Mouse (Mus musculus) c-Kit-positive CD71-positive TER-119-positive erythroid progenitor cells, embryonic 14.5 days (primary cell): ENCODE data around the gene Gm20518.

ENCODE experiments used
- DNase-seq: peaks from one replicate; pipeline ENCODE4 v3.0.0-alpha.2; 2013; ENCODE audit warnings: low spot score

Gm20518 gene

GRCm38 (mm10) chr16:17804982-17805381 is 86.5 kb downstream of the Gm20518 start:
- DNase-seq, result no peak

DNA sequence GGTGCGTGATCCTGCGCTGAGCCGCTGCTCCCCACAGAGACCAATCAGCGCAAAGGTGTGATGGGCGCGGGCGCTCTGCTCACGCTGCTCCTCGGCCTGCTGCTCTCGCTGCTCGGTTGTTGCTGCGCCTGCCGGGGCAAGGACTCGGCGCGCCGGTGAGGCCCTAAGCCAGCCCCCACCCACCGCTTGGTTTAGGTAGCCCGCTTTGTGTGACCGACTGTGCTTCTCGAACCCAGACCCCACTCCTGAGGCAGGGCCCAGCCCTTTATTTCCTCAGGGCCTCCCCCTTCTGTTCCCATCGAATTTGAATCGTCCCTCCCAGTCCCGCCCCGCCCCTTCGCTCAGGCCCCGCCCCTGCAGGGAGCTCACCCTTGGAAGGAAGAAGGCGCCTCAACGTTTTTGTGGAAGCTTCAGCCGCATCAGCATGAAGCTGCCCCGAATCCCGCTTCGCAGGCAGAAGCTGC is 87.0 kb downstream of the Gm20518 start:
- peak; percentile 37 for DNase-seq

GRCm38 (mm10) chr16:17803675-17804448 is 87.6 kb downstream of the Gm20518 start:
- no peak for DNase-seq

DNA sequence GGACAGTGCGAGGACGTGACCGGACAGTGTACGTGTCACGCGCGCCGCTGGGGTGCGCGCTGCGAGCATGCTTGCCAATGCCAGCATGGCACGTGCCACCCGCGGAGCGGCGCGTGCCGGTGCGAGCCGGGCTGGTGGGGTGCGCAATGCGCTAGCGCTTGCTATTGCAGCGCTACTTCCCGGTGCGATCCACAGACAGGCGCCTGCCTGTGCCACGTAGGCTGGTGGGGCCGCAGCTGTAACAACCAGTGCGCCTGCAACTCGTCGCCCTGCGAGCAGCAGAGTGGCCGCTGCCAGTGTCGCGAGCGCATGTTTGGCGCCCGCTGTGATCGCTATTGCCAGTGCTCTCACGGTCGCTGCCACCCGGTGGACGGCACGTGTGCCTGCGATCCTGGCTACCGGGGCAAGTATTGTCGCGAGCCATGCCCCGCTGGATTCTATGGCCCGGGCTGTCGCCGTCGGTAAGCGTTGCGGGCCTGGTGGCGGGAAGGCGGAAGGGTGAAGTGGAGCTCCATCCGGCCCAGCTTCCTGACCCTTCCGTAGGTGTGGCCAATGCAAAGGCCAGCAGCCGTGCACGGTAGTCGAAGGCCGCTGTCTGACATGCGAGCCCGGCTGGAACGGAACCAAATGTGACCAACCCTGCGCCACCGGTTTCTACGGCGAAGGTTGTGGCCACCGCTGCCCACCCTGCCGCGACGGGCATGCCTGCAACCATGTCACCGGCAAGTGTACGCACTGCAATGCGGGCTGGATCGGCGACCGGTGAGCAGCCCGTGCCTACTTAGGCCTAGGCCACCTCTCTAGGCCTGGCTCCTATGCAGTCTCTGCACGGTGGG is 88.4 kb downstream of the Gm20518 start:
- DNase-seq, result no peak

DNA sequence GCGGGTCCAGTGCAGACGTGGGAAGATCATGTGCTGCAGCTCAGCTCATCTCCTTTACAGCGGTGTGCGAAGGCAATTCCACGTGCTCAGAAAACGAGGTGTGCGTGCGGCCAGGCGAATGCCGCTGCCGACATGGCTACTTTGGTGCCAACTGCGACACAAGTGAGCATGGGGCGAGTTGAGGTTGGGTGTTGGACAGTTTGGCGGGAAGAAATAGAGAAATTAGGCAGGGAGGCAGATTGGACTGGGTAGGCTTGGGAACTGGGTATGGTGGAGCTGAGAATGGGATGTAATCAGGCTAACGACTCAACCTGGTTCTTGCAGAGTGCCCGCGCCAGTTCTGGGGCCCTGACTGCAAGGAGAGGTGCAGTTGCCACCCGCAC is 89.0 kb downstream of the Gm20518 start:
- DNase-seq, result no peak

DNA sequence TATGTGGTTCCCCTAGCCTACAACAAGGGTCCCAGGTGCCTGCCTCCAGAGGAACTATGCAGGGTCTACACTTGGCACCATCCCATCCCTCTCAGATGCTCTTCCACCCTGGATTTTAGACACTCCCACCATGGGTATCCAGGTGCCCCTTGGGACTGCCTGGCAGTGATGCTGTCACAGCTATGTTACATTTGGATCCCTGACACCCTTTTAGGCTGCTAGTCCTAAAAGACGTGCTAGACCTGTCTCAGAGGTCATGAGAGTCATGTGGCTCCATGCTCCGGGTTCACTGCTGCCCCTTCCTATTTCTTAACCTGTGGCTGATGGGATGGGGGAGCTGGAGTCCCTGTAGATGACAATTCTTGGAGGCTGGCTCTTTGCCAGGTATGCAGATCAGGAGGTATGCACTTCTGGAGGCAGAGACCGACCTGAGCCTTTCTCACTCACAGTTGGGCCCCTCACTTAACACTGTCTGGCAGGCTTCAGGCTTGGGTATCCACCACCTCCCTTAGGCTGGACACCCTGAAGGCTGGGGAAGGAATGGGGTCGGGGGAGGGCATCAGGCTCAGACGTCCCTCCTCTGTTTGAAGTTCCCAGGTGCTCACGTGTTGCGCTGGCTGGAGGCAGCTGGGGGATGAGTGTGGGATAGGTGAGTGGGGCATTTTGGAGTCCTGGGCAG is 89.6 kb downstream of the Gm20518 start:
- no peak for DNase-seq

DNA sequence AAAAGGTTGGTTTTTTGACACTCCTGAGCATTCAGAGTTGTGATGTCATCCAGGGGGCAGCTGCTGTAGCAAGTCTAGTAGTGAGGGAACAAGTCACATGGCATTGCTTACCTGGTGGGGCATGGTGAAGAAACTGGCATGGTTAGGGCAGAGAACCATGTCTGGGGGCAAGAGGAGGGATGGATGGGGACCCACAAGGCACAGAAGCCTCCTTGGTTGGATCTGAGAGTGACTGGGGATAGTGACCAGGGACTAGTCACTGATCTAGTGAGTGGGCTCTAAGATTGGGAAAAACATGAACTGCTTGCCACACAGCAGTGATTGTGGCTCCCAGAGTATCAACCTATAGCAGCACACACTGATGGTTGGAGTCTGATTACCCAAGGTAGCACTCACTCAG is 91.9 kb downstream of the Gm20518 start:
- no peak for DNase-seq

DNA sequence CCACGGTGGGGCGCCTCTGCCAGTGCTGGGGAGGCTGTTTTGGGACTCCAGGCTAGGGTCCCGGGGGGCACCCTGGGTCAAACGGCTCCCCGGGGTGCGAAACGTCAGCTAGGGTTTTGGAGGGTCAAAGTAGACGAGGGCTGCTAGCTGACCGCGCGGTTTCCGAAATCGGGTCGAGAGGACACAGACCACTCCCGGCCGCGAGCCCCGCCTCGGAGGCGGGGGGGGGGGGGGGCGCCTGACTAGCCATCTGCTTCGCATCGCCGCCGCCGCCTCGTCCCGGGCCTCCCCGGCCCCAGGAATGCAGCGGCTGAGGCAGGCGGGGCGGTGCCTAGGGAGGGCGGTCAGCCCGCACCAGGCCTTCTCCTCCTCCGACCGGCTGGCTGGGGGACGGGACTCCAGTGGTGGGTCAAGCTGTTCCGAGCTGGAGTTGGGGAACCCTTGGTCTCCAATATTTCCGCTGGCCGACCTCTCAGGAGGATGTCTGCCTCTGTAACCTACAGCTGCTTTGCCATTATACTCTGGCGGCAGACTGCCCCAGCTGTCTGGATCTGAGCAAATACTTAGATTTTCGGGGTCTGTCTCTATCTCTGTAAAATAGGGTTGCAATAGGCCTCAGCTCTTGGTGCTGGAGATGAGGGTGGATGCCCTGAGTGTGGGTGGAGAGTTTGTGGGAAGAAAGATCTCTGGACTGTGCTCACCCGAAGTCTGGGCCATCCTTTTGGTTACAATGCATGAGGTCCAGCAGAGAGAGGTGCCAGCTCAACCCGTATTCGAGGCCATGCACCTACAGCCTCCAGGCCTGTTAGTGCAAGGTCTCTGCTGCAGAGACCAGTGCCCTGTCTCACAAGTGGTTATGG is 92.9 kb downstream of the Gm20518 start:
- DNase-seq, result no peak

DNA sequence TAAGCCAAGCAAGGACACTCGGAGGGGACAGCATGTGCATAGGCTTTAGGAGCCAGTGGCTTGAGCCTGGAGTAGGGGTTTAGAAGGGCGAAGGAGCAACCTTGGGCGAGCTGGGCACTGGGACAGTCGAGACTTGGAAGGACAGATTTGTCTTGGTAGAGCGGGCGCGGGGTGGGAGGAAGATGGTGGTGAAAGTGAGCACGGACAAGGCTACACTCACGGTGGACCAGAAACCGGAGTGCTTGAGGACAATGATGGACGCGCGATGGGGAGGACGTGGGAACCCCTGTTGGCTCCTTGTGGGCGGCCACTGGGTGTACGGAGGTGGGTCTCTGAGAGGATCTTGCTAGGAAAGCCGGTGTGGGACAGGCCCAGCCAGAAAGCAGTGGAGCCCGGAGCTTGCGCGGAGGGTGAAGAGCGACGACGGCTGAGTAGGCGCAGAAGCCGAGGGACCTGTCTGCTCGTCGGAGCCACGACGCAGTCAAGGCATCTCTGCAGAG is 93.6 kb downstream of the Gm20518 start:
- DNase-seq, result no peak

DNA sequence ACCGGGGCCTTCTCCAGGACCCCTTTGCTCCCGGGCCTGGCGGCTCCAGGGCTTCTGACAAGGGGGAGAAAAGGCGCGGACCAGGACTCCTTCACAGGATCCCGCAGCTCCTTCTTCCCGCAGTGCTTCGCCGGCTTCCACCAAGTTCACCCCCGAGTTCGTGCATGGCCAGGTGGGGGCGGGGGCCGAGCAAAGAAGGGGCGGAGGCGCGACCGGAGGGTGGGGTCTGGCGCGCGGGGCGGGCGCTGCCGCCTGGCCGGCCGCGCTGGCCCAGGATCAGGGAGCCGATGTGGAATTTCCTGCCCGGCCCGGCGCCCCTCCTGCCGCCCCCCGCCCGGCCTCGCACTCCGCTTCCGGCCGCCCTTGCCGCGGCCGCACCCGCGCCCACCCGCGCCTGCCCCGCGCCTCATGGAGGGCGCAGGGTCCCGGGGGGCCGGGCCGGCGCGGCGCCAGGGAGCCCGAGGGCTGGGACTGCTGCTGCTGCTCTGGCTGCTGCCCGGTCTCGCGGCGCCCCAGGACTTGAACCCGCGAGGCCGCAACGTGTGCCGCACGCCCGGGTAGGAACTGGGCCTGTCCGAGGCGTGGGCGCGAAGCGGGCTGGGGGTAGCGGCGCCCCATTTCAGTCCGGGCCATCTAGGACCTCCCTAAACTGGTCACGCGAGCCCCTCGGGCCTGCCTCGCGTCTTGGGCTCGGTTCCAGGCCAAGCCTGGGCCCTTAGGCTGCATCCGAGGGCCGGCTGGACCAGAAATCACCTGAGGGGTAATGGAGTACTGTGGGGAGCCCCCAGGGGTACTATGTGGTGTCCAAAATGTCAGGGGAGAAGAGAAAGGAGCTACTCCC is 94.3 kb downstream of the Gm20518 start, which contains the start of gene Scarf2:
TSS of gene Scarf2 (plus strand) at position 312 of the 841 bp plus-strand sequence.
- DNase-seq, result no peak

DNA sequence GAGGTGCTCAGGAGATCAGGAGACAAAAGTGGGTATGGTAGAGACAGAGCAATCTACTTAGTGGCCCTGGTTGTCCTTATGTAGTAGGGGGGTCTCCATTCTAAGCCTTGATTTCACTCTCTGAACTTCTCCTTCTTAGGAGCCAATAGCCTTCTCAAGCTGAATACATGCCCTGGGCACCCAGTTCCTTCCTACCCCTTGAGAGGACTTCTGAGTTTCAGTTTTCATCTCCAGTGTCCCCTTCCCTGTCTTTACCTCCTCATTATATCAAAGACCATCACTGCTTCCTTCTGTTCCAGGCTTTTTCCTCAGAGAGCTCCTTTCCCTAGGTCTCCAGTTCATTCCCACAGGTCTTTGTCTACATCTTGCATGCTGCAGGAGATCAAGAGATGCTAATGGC is 95.0 kb downstream of the Gm20518 start:
- no peak for DNase-seq

- DNase-seq, result no peak
Measured at GRCm38 (mm10) chr16:17795643-17796042, 95.8 kb downstream of the Gm20518 start.

GRCm38 (mm10) chr16:17794047-17794446 is 97.4 kb downstream of the Gm20518 start:
- no peak for DNase-seq

- DNase-seq, result no peak
Measured at GRCm38 (mm10) chr16:17792728-17793127, 98.7 kb downstream of the Gm20518 start.

DNA sequence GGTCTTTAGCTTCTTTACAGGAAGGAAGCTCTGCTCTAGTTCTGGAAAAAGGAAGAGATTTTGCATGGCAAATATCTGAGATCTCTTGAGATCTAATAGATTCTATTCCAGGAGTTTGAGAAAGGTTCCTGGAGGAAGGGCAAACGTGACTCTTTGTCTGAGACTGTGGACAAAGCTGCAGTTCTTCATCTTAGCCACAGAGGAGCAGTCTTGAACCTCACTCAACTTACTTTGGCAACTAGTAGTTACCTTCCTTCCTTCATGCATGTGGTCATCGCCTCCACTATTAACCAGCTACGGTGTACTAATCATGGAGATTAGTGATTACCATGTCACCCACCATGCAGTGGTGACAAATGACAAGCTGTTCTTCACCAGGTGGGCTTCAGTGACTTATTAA is 106.1 kb downstream of the Gm20518 start:
- DNase-seq, result no peak
